Mouse (Mus musculus) liver, embryonic 14.5 days (tissue): ENCODE measurements around the gene Atp5s. TPM values are rescaled to one million over a fixed set of nuclear protein-coding genes. Genes with fewer than 3 reads are reported as not detected.

Experiments used
- ATAC-seq: fragments of 200-750 bp; cut with Nextera tagmentation; 2 replicates; pipeline ENCODE4 v1.8.0; 2017; ENCODE audit warnings: moderate number of reproducible peaks, mild to moderate bottlenecking, moderate library complexity; ENCODE audit not compliant: insufficient read depth
- DNase-seq, 3 experiments: peaks; one replicate each; pipeline ENCODE4 v3.0.0-alpha.2; 2012 to 2013; ENCODE audit warnings: low read depth in 3 of 3, low spot score in 3 of 3
- H3K27ac ChIP-seq: fragments of 300-500 bp; sonication (generic); 2 replicates; pipeline ENCODE4 v1.5.1; 2014; ENCODE audit warnings: moderate library complexity, mild to moderate bottlenecking, control low read depth, inconsistent platforms
- H3K27me3 ChIP-seq: fragments of 300-500 bp; sonication (generic); 2 replicates; pipeline ENCODE4 v1.6.1; 2014; ENCODE audit warnings: mild to moderate bottlenecking, low read length, moderate library complexity; ENCODE audit not compliant: control insufficient read depth, insufficient read depth
- H3K36me3 ChIP-seq: fragments of 300-500 bp; sonication (generic); replicated peaks from 2 replicates; pipeline ENCODE4 v1.6.1; 2014; ENCODE audit warnings: low read depth; ENCODE audit not compliant: control insufficient read depth, insufficient read depth
- H3K4me1 ChIP-seq, 2 experiments: fragments of 200-500 bp in 1 of 2; fragments of 300-500 bp in 1 of 2; sonication (generic) in 1 of 2; replicated peaks; 2 replicates each; pipeline ENCODE4 v1.6.1; 2012 to 2014; ENCODE audit warnings: antibody characterized with exemption in 1 of 2, inconsistent platforms in 1 of 2, low read length in 1 of 2; ENCODE audit not compliant: control insufficient read depth in 2 of 2, insufficient read depth in 2 of 2
- H3K4me2 ChIP-seq: fragments of 300-500 bp; sonication (generic); 2 replicates; pipeline ENCODE4 v1.6.1; 2014; ENCODE audit warnings: low read depth, mild to moderate bottlenecking, control low read depth, moderate library complexity
- H3K4me3 ChIP-seq, 2 experiments: fragments of 200-500 bp in 1 of 2; fragments of 300-500 bp in 1 of 2; sonication (generic) in 1 of 2; 2 replicates each; pipeline ENCODE4 v1.5.1; 2012 to 2014; ENCODE audit warnings: low read depth in 2 of 2, low read length in 2 of 2, mild to moderate bottlenecking in 2 of 2, control low read depth in 1 of 2, inconsistent platforms in 1 of 2, moderate library complexity in 1 of 2; ENCODE audit not compliant: insufficient read depth in 1 of 2
- H3K9ac ChIP-seq: fragments of 300-500 bp; sonication (generic); replicated peaks from 2 replicates; pipeline ENCODE4 v1.6.1; 2014; ENCODE audit warnings: mild to moderate bottlenecking, control low read depth, moderate library complexity
- H3K9me3 ChIP-seq: fragments of 300-500 bp; sonication (generic); 2 replicates; pipeline ENCODE4 v1.6.1; 2016; ENCODE audit warnings: low read length, mixed read lengths; ENCODE audit not compliant: control insufficient read depth
- CTCF ChIP-seq: IDR thresholded peaks from 2 replicates; pipeline ENCODE4 v1.5.1; 2016; ENCODE audit warnings: antibody characterized with exemption, low read depth, control low read depth
- EP300 ChIP-seq: IDR thresholded peaks from 2 replicates; pipeline ENCODE4 v1.6.1; 2016; ENCODE audit warnings: antibody characterized with exemption, low read depth
- WGBS: fragments of 180-500 bp; shearing (Covaris S2); extraction: QIAGEN DNeasy Blood & Tissue Kit; methylation state at CpG from one replicate; pipeline ENCODE4 v1.1.7; 2014; ENCODE audit not compliant: insufficient replicate concordance; 5-methylcytosine and 5-hydroxymethylcytosine counted together
- polyA plus RNA-seq, 2 experiments: library from polyadenylated mRNA; depleted of rRNA in 1 of 2; stranded (reverse) in 1 of 2; unstranded in 1 of 2; fragments of >200 nt; fragmentation: Nextera tagmentation in 1 of 2; extraction: Ambion mirVana in 1 of 2; gene quantifications; 2 replicates each; pipeline versions ENCODE4 v1.2.1 to v1.2.3; 2012 to 2014

Gene Atp5s
- polyA plus RNA-seq, 2 experiments = 12.0 to 20.7 TPM

DNA sequence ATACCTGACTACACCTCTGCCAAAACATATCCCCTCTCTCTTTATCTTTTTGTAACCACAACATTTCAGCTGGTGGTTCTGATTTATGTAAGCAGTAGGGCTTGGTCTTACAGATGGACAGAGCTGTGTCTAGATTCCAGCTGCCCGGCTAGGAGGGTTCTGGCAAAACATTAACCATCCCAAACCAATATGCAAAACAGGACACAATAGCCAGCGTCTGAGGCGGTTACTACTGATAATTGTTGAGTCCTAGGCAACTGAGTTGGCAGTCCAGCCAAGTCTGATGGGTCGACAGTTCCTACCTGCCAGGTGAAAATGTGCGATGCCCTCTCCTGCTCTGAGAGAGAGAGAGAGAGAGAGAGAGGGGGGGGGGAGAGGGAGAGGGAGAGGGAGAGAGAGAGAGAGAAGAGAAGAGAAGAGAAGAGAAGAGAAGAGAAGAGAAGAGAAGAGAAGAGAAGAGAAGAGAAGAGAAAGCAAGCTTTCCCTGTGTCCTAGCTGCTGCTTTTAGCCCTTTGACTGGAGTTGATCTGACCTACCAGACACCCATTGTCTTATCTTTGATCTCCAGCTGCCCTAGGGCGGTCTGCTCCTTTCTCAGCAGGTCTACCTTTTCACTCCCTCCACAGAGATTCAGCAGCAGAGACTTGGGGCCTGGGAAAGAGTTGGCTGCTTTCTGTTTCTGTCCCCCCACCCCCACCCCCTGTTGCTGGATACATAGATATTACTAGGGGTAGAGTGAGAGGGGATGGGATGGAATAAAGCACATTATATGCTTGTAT, 58.7 kb downstream of the Atp5s start:
- H3K27me3 ChIP-seq = no peaks in the 10 kb centered on the region
- H3K9me3 ChIP-seq = no peaks in the 10 kb centered on the region
- TF ChIP-seq EP300 = peak; percentile 97
- TF ChIP-seq CTCF = no peak
- peak overlapping the region; percentile 73 for H3K9ac ChIP-seq
- peak overlapping the region; percentile 39 to 43 for H3K4me3 ChIP-seq
- DNase-seq (peak; percentile 83 to 87 (median 83)), ATAC-seq (peak; percentile 98)
- no peaks in the 10 kb centered on the region for H3K36me3 ChIP-seq
- H3K4me1 ChIP-seq = peaks cover 45 to 51% of the 10 kb centered on the region in 2 experiments
- peak overlapping the region; percentile 95 for H3K27ac ChIP-seq
- H3K4me2 ChIP-seq = peak overlapping the region; percentile 81
- WGBS = 34% methylated on average over 6 of the region's 6 CpGs

DNA sequence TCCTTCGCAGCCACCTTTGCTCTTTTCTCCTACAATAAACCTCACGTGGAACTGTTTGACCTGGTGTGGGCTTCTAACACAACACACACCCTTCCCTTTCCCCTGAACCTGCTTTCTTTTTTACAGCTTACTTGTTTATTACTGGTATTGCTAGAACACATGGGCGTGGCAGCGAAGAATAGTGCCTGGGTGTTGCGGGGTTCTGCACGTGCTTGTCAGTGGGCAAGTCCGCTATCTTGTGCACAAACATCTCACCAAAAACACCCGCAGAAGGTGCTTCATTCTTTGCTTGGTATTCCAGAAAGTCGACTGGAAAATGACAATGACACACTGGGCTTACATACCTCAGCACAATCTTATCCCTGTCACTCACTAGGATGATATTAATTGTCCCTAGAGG, 60.7 kb downstream of the Atp5s start:
- Histone ChIP-seq H3K27me3 (peaks cover 12% of the 10 kb centered on the region), H3K27ac (no peak overlapping the region), H3K4me1 (peaks cover 50 to 59% of the 10 kb centered on the region in 2 experiments), H3K36me3 (no peaks in the 10 kb centered on the region), H3K4me3 (no peak overlapping the region), H3K4me2 (no peak overlapping the region), H3K9ac (0 out of 2 replicates have a peak overlapping the region, but pooled peaks have one; percentile 13), H3K9me3 (no peaks in the 10 kb centered on the region)
- no peak for ATAC-seq
- TF ChIP-seq CTCF (no peak), EP300 (no peak)
- WGBS = 56% methylated on average over 9 of the region's 9 CpGs
- no peak for DNase-seq

DNA sequence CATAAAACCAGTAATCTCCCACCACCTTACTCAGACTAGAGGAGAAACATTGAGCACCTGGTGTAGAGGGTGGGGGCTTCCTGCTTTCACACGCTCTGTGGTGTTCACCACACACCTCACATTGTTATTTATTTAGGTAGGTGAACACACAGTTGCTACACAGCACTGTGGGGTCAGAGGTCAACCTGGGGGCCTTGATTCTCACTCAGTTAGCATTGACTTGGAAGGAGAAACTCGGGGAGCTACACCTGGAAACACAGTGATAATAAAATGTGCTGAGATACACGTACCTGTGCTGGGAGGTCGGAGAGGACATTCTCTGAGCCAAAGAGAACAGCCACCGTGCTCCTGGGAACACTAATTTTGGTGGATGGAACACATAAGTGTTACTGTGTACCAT, 63.6 kb downstream of the Atp5s start:
- Histone ChIP-seq H3K27me3 (peaks cover 29% of the 10 kb centered on the region), H3K4me3 (no peak overlapping the region), H3K4me2 (no peak overlapping the region), H3K4me1 (peaks cover 39 to 54% of the 10 kb centered on the region in 2 experiments), H3K9ac (no peak overlapping the region), H3K36me3 (no peaks in the 10 kb centered on the region), H3K27ac (no peak overlapping the region), H3K9me3 (no peaks in the 10 kb centered on the region)
- DNase-seq (no peak), ATAC-seq (no peak)
- WGBS = 64% methylated on average over 5 of the region's 5 CpGs
- no peak for TF ChIP-seq CTCF
- no peak for TF ChIP-seq EP300

DNA sequence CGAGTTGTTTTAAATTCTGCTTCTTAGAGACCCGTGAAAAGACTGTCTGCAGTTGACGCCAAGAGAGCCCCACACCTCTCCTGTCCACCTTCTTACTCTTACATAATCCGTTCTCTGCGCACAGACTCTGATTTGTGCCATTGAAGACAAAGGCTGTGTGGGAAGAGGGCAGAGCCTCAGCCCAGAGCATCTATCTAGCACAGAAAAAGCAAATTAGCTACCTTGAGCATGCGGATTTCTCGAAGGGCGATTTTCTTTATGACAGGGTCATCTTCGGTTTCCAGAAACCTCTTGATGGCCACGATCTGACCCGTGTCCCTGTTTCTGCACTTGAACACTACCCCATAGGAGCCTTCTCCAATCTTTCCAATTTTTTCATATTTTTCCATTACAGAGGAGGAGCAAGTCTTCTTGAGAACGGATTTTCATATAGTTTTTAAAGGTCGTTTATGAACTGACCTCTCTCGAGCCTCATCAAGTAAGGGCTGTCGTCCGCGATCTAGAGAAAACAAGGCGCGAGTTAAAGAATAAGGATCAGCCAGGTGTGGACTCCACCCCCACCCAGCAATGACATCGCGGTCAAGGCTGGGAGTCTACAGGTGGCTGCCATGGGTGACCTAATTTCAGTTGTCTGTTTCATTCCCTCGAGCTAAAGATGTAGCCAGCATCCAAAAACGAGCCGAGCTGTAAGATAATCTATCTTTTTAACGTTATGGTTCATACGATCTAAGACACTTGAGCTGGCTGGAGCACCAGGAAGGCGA, 65.2 kb downstream of the Atp5s start:
- peaks cover 29% of the 10 kb centered on the region for H3K27me3 ChIP-seq
- TF ChIP-seq EP300 (no peak), CTCF (no peak)
- H3K4me2 ChIP-seq = peak overlapping the region; percentile 96
- ATAC-seq (peak; percentile 57), DNase-seq (no peak)
- H3K4me3 ChIP-seq = peak overlapping the region; percentile 55 to 65
- no peaks in the 10 kb centered on the region for H3K36me3 ChIP-seq
- peak overlapping the region; percentile 71 for H3K9ac ChIP-seq
- no peaks in the 10 kb centered on the region for H3K9me3 ChIP-seq
- peak overlapping the region; percentile 4; the same call in 1 of the 2 replicates for H3K27ac ChIP-seq
- H3K4me1 ChIP-seq = peaks cover 29 to 41% of the 10 kb centered on the region in 2 experiments
- 37% methylated on average over 27 of the region's 27 CpGs for WGBS
